Mouse (Mus musculus) midbrain, postnatal 0 days (tissue): ENCODE data around the gene Itpr1. TPM values are rescaled to one million over a fixed set of nuclear protein-coding genes. Genes with fewer than 3 reads are reported as not detected.

Experiments
- ATAC-seq: fragments of 200-750 bp; cut with Nextera tagmentation; 2 replicates; pipeline ENCODE4 v1.8.0; 2017; ENCODE audit warnings: moderate number of reproducible peaks, mild to moderate bottlenecking, moderate TSS enrichment, moderate library complexity; ENCODE audit not compliant: low FRiP score
- DNase-seq: peaks from one replicate; pipeline ENCODE4 v3.0.0-alpha.2; 2015; ENCODE audit warnings: low spot score
- H3K27ac ChIP-seq: fragments of 300-500 bp; sonication (generic); 2 replicates; pipeline ENCODE4 v1.5.1; 2014; ENCODE audit warnings: low read depth, mild to moderate bottlenecking, low read length, mixed read lengths
- H3K27me3 ChIP-seq: fragments of 300-500 bp; sonication (generic); 2 replicates; pipeline ENCODE4 v1.6.1; 2014; ENCODE audit warnings: low read length, control low read depth, mixed read lengths; ENCODE audit not compliant: insufficient read depth
- H3K36me3 ChIP-seq: fragments of 300-500 bp; sonication (generic); 2 replicates; pipeline ENCODE4 v1.6.1; 2014; ENCODE audit warnings: low read length, control low read depth, mixed read lengths; ENCODE audit not compliant: insufficient read depth
- H3K4me1 ChIP-seq: fragments of 300-500 bp; sonication (generic); 2 replicates; pipeline ENCODE4 v1.6.1; 2014; ENCODE audit warnings: mild to moderate bottlenecking, control low read depth, antibody characterized with exemption, low read length, mixed read lengths; ENCODE audit not compliant: insufficient read depth
- H3K4me2 ChIP-seq: fragments of 300-500 bp; sonication (generic); 2 replicates; pipeline ENCODE4 v1.6.1; 2014; ENCODE audit warnings: low read depth, mild to moderate bottlenecking, low read length, mixed read lengths; ENCODE audit not compliant: poor library complexity, severe bottlenecking
- H3K4me3 ChIP-seq: fragments of 300-500 bp; sonication (generic); 2 replicates; pipeline ENCODE4 v1.5.1; 2014; ENCODE audit warnings: low read depth, mild to moderate bottlenecking, low read length, moderate library complexity
- H3K9ac ChIP-seq: fragments of 300-500 bp; sonication (generic); replicated peaks from 2 replicates; pipeline ENCODE4 v1.6.1; 2014; ENCODE audit warnings: mild to moderate bottlenecking, low read length, moderate library complexity, mixed read lengths; ENCODE audit not compliant: poor library complexity, severe bottlenecking
- H3K9me3 ChIP-seq: fragments of 300-500 bp; sonication (generic); 2 replicates; pipeline ENCODE4 v1.6.1; 2016; ENCODE audit warnings: low read length, control low read depth
- CTCF ChIP-seq: IDR thresholded peaks from 2 replicates; pipeline ENCODE4 v1.5.1; 2016; ENCODE audit warnings: antibody characterized with exemption, mild to moderate bottlenecking
- WGBS: fragments of 180-500 bp; shearing (Covaris S2); extraction: QIAGEN DNeasy Blood & Tissue Kit; methylation state at CpG from one replicate; pipeline ENCODE4 v1.1.7; 2014; 5-methylcytosine and 5-hydroxymethylcytosine counted together
- polyA plus RNA-seq: library from polyadenylated mRNA; unstranded; fragments of >200 nt; fragmentation: Nextera tagmentation; extraction: Ambion mirVana; gene quantifications from 2 replicates; pipeline ENCODE4 v1.2.1, GENCODE M21; 2015
- total RNA-seq: library from RNA; depleted of rRNA; stranded (reverse); fragments of >200 nt; gene quantifications from 2 replicates; pipeline ENCODE4 v1.2.3, GENCODE M21; 2014

Gene Itpr1
- total and polyA plus RNA-seq, 2 experiments from 2014 or later = 3.3 to 23.2 TPM

GRCm38 (mm10) chr6:108277622-108278396, 64.9 kb downstream of the Itpr1 start:
- H3K9ac ChIP-seq = no peak overlapping the region
- H3K4me1 ChIP-seq = 0 out of 2 replicates have a peak, but pooled peaks cover 6% of the 10 kb centered on the region
- no peaks in the 10 kb centered on the region for H3K9me3 ChIP-seq
- ATAC-seq = no peak
- 89% methylated on average over 12 of the region's 12 CpGs for WGBS
- H3K36me3 ChIP-seq = no peaks in the 10 kb centered on the region
- DNase-seq = no peak
- no peaks in the 10 kb centered on the region for H3K27me3 ChIP-seq
- H3K4me2 ChIP-seq = no peak overlapping the region
- H3K27ac ChIP-seq = no peak overlapping the region
- no peak for TF ChIP-seq CTCF
- H3K4me3 ChIP-seq = no peak overlapping the region

- Histone ChIP-seq H3K4me3 (no peak overlapping the region), H3K27me3 (no peaks in the 10 kb centered on the region), H3K36me3 (no peaks in the 10 kb centered on the region), H3K4me1 (0 out of 2 replicates have a peak, but pooled peaks cover 3% of the 10 kb centered on the region), H3K27ac (no peak overlapping the region), H3K9me3 (no peaks in the 10 kb centered on the region), H3K9ac (no peak overlapping the region), H3K4me2 (no peak overlapping the region)
- no peak for TF ChIP-seq CTCF
- WGBS = 91% methylated on average over 11 of the region's 11 CpGs
- ATAC-seq (no peak), DNase-seq (no peak)
These were observed 66.1 kb downstream of the Itpr1 start for GRCm38 (mm10) chr6:108278826-108279630.

- 88% methylated on average over 4 of the region's 4 CpGs for WGBS
- ATAC-seq = no peak
- H3K4me1 ChIP-seq = no peaks in the 10 kb centered on the region
- H3K27me3 ChIP-seq = no peaks in the 10 kb centered on the region
- no peak for TF ChIP-seq CTCF
- H3K4me2 ChIP-seq = no peak overlapping the region
- no peak overlapping the region for H3K27ac ChIP-seq
- no peaks in the 10 kb centered on the region for H3K36me3 ChIP-seq
- H3K4me3 ChIP-seq = no peak overlapping the region
- H3K9ac ChIP-seq = no peak overlapping the region
- no peaks in the 10 kb centered on the region for H3K9me3 ChIP-seq
- DNase-seq = no peak
These were observed 69.2 kb downstream of the Itpr1 start for GRCm38 (mm10) chr6:108282131-108282530.

- H3K4me1 ChIP-seq = no peaks in the 10 kb centered on the region
- no peaks in the 10 kb centered on the region for H3K36me3 ChIP-seq
- H3K9me3 ChIP-seq = no peaks in the 10 kb centered on the region
- no peak overlapping the region for H3K27ac ChIP-seq
- H3K27me3 ChIP-seq = no peaks in the 10 kb centered on the region
- DNase-seq = no peak
- WGBS = 87% methylated on average over 3 of the region's 3 CpGs
- no peak overlapping the region for H3K9ac ChIP-seq
- H3K4me3 ChIP-seq = no peak overlapping the region
- no peak for TF ChIP-seq CTCF
- no peak for ATAC-seq
- H3K4me2 ChIP-seq = no peak overlapping the region
These were observed 69.7 kb downstream of the Itpr1 start for GRCm38 (mm10) chr6:108282621-108283020.

- Histone ChIP-seq H3K4me3 (no peak overlapping the region), H3K36me3 (no peaks in the 10 kb centered on the region), H3K27me3 (no peaks in the 10 kb centered on the region), H3K4me1 (no peaks in the 10 kb centered on the region), H3K4me2 (no peak overlapping the region), H3K9me3 (no peaks in the 10 kb centered on the region), H3K27ac (no peak overlapping the region), H3K9ac (no peak overlapping the region)
- ATAC-seq (no peak), DNase-seq (no peak)
- TF ChIP-seq CTCF = no peak
- 92% methylated on average over 3 of the region's 3 CpGs for WGBS
These were observed 71.8 kb downstream of the Itpr1 start for GRCm38 (mm10) chr6:108284688-108285087.

- no peaks in the 10 kb centered on the region for H3K27me3 ChIP-seq
- H3K36me3 ChIP-seq = no peaks in the 10 kb centered on the region
- ATAC-seq (no peak), DNase-seq (no peak)
- no peak for TF ChIP-seq CTCF
- H3K4me2 ChIP-seq = no peak overlapping the region
- no peak overlapping the region for H3K4me3 ChIP-seq
- no peak overlapping the region for H3K9ac ChIP-seq
- H3K9me3 ChIP-seq = no peaks in the 10 kb centered on the region
- no peak overlapping the region for H3K27ac ChIP-seq
- H3K4me1 ChIP-seq = no peaks in the 10 kb centered on the region
- WGBS = 64% methylated on average over 3 of the region's 3 CpGs
These were observed 76.1 kb downstream of the Itpr1 start for GRCm38 (mm10) chr6:108288979-108289378.
